26 mouse cellular contexts compared by ENCODE assay signal in genomic region chr2:67487162-67487561, GRCm38 (mm10). TPM values are rescaled to one million over a fixed set of nuclear protein-coding genes. Genes with fewer than 3 reads are reported as not detected.
A peak's percentile ranks its signal among the peaks of the same experiment; 100 is the strongest.
DNase-seq lines count a peak whose midpoint lies in the region; ATAC-seq and TF ChIP-seq lines count a peak whose summit lies in the region.
"Had no signal": no experiment of that assay in that cellular context is flagged by ENCODE, and none has a peak within 500 bp of the region (broad histone marks: within the 10 kb centered on the region; RNA-seq: fewer than 3 reads in every experiment).

No protein-coding gene starts in this region.

- no peak overlapping the region for H3K9ac ChIP-seq in heart, embryonic 12.5 days
- H3K9ac ChIP-seq: embryonic facial prominence, embryonic 15.5 days; hindbrain, embryonic 12.5 days; kidney, embryonic 15.5 days; liver, embryonic 15.5 days had no signal

- ATAC-seq in frontal cortex, adult (ENCODE audit: low TSS enrichment), result peak; percentile 87
- no peak for ATAC-seq in heart, embryonic 12.5 days (ENCODE audit: insufficient number of reproducible peaks, low FRiP score)
- ATAC-seq: lung, postnatal 0 days had no signal

- H3K4me3 ChIP-seq in left cerebral cortex, adult 2 months, result no peak overlapping the region
- no peak overlapping the region for H3K4me3 ChIP-seq in heart, embryonic 12.5 days
- H3K4me3 ChIP-seq: embryonic facial prominence, embryonic 15.5 days; heart, adult 2 months; hindbrain, embryonic 12.5 days; kidney, embryonic 15.5 days; liver, embryonic 15.5 days had no signal

- no peaks in the 10 kb centered on the region for H3K9me3 ChIP-seq in heart, embryonic 12.5 days (replicated peaks)
- H3K9me3 ChIP-seq: embryonic facial prominence, embryonic 15.5 days; hindbrain, embryonic 12.5 days; kidney, embryonic 15.5 days; liver, embryonic 15.5 days had no signal

- DNase-seq in frontal cortex, postnatal 25 days (ENCODE audit: low spot score in 2 of 2), result no peak
- peak; percentile 60 for DNase-seq in layer of hippocampus, adult 11-12 months (ENCODE audit: low spot score)
- peak in 1 of 2 experiments; percentile 21 for DNase-seq in left cerebral cortex, adult 2 months (ENCODE audit: extremely low spot score in 1 of 2, low spot score in 2 of 2)
- peak; percentile 38 for DNase-seq in right cerebral cortex, postnatal 25 days
- no peak for DNase-seq in adrenal gland, postnatal 14 days
- no peak for DNase-seq in heart, postnatal 25 days (ENCODE audit: low spot score)
- DNase-seq: adrenal gland, adult 8-10 months; cerebellum, adult 9-10 months; heart, adult 2 months; thymus, postnatal 36 days had no signal

- H3K27me3 ChIP-seq in heart, embryonic 12.5 days (replicated peaks), result no peaks in the 10 kb centered on the region
- H3K27me3 ChIP-seq: CH12.LX; embryonic facial prominence, embryonic 15.5 days; hindbrain, embryonic 12.5 days; kidney, embryonic 15.5 days; liver, embryonic 15.5 days had no signal

- H3K27ac ChIP-seq in left cerebral cortex, adult 2 months, result peak overlapping the region; percentile 76
- no peak overlapping the region for H3K27ac ChIP-seq in heart, embryonic 12.5 days (ENCODE audit: poor library complexity, severe bottlenecking)
- H3K27ac ChIP-seq: embryonic facial prominence, embryonic 15.5 days; heart, adult 2 months; hindbrain, embryonic 12.5 days; kidney, embryonic 15.5 days; liver, embryonic 15.5 days had no signal

- no peaks in the 10 kb centered on the region for H3K36me3 ChIP-seq in heart, embryonic 12.5 days
- H3K36me3 ChIP-seq: embryonic facial prominence, embryonic 15.5 days; hindbrain, embryonic 12.5 days; kidney, embryonic 15.5 days; liver, embryonic 15.5 days had no signal

- no peak overlapping the region for H3K4me2 ChIP-seq in heart, embryonic 12.5 days
- H3K4me2 ChIP-seq: embryonic facial prominence, embryonic 15.5 days; hindbrain, embryonic 12.5 days; kidney, embryonic 15.5 days; liver, embryonic 15.5 days had no signal

- no peaks in the 10 kb centered on the region for H3K4me1 ChIP-seq in heart, embryonic 12.5 days (replicated peaks)
- H3K4me1 ChIP-seq: embryonic facial prominence, embryonic 15.5 days; kidney, embryonic 15.5 days; liver, embryonic 15.5 days had no signal

- WGBS in heart, embryonic 12.5 days, result 77% methylated on average over 3 of the region's 3 CpGs

- TF ChIP-seq CTCF in left cerebral cortex, adult 2 months (IDR thresholded peaks at IDR 0.05), result no peak

- intact Hi-C loops in left cerebral cortex, adult 2 months (cut with DNase I), result no loop called here
- intact Hi-C loops in heart, postnatal 25 days (cut with DNase I), result no loop called here

RNA-seq across cellular contexts. Expression of gene Xirp2, which starts 41.4 kb away (rescaled TPM):
- under 1 TPM; 0.05 TPM for total RNA-seq in left cerebral cortex, adult 2 months (2021)
- total RNA-seq in adrenal gland, postnatal 14 days (2021), result not detected in 2 replicates
- polyA plus RNA-seq in heart, embryonic 12.5 days (2016; fragmentation: Nextera tagmentation; extraction: Ambion mirVana), result 0.08 and 0.13 TPM in 2 replicates
- 100 to 1,000 TPM; 246 TPM for total RNA-seq in heart, postnatal 25 days (2021)
- total RNA-seq: adrenal gland, adult 8-10 months; CH12.LX; layer of hippocampus, postnatal 25 days; megakaryocyte, adult 5-6 weeks had no signal
- polyA plus RNA-seq: forebrain, embryonic 11.5 days; hindbrain, embryonic 12.5 days; intestine, embryonic 14.5 days; kidney, embryonic 15.5 days; lung, postnatal 0 days had no signal

RNA-seq across cellular contexts. Expression of gene Gm26727, which starts 54.2 kb away (rescaled TPM):
- not detected for total RNA-seq in left cerebral cortex, adult 2 months (2021)
- total RNA-seq in adrenal gland, postnatal 14 days (2021), result not detected in 2 replicates
- polyA plus RNA-seq in heart, embryonic 12.5 days (2016; fragmentation: Nextera tagmentation; extraction: Ambion mirVana), result not detected in 2 replicates
- total RNA-seq in heart, postnatal 25 days (2021), result not detected
- total RNA-seq: adrenal gland, adult 8-10 months; CH12.LX; gastrocnemius, adult 8-10 months; heart, adult 2 months; layer of hippocampus, postnatal 25 days; megakaryocyte, adult 5-6 weeks; midbrain, postnatal 0 days had no signal
- polyA plus RNA-seq: embryonic facial prominence, embryonic 15.5 days; forebrain, embryonic 11.5 days; heart, adult 2 months; heart, embryonic 16.5 days; hindbrain, embryonic 12.5 days; intestine, embryonic 14.5 days; kidney, embryonic 15.5 days; limb, embryonic 14.5 days; liver, embryonic 15.5 days; lung, postnatal 0 days; midbrain, postnatal 0 days had no signal

Comparison
In these comparisons a context has a peak if more than half of its experiments do, and no peak if none do; other contexts are left out.
1. DNase-seq: peak in layer of hippocampus, adult 11-12 months (single experiment) and right cerebral cortex, postnatal 25 days (single experiment); none in frontal cortex, postnatal 25 days (0 of 2), adrenal gland, postnatal 14 days (single experiment) and heart, postnatal 25 days (single experiment).
2. RNA of gene Xirp2, which starts 41.4 kb away (total RNA-seq): 246 TPM in heart, postnatal 25 days; 0.05 TPM in left cerebral cortex, adult 2 months and not detected in adrenal gland, postnatal 14 days; every median in the first group is over 100 times any median in the second.